Mouse (Mus musculus) heart, postnatal 0 days (tissue): ENCODE data around the gene Dot1l. TPM values are rescaled to one million over a fixed set of nuclear protein-coding genes. Genes with fewer than 3 reads are reported as not detected.

Experiments
- ATAC-seq: fragments of 200-750 bp; cut with Nextera tagmentation; 2 replicates; pipeline ENCODE4 v1.8.0; 2017; ENCODE audit warnings: low read depth, moderate number of reproducible peaks, moderate library complexity; ENCODE audit not compliant: insufficient read depth
- DNase-seq: peaks from one replicate; pipeline ENCODE4 v3.0.0-alpha.2; 2016; ENCODE audit warnings: low spot score
- H3K27ac ChIP-seq: fragments of 300-500 bp; sonication (generic); 2 replicates; pipeline ENCODE4 v1.5.1; 2014; ENCODE audit warnings: low read depth, mild to moderate bottlenecking
- H3K27me3 ChIP-seq: fragments of 300-500 bp; sonication (generic); 2 replicates; pipeline ENCODE4 v1.6.1; 2014; ENCODE audit warnings: low read length, mixed read lengths; ENCODE audit not compliant: control insufficient read depth, insufficient read depth
- H3K36me3 ChIP-seq: fragments of 300-500 bp; sonication (generic); replicated peaks from 2 replicates; pipeline ENCODE4 v1.6.1; 2014; ENCODE audit warnings: low read length, mixed read lengths; ENCODE audit not compliant: control insufficient read depth, insufficient read depth
- H3K4me1 ChIP-seq: fragments of 300-500 bp; sonication (generic); 2 replicates; pipeline ENCODE4 v1.6.1; 2014; ENCODE audit warnings: antibody characterized with exemption; ENCODE audit not compliant: control insufficient read depth, insufficient read depth
- H3K4me2 ChIP-seq: fragments of 300-500 bp; sonication (generic); 2 replicates; pipeline ENCODE4 v1.6.1; 2014; ENCODE audit warnings: low read depth, mild to moderate bottlenecking, low read length, moderate library complexity
- H3K4me3 ChIP-seq: fragments of 300-500 bp; sonication (generic); 2 replicates; pipeline ENCODE4 v1.5.1; 2014; ENCODE audit warnings: low read depth, low read length
- H3K9ac ChIP-seq: fragments of 300-500 bp; sonication (generic); replicated peaks from 2 replicates; pipeline ENCODE4 v1.6.1; 2014; ENCODE audit warnings: low read depth, low read length, mixed read lengths
- H3K9me3 ChIP-seq: fragments of 300-500 bp; sonication (generic); replicated peaks from 2 replicates; pipeline ENCODE4 v1.6.1; 2016; ENCODE audit warnings: low read length; ENCODE audit not compliant: control insufficient read depth
- CTCF ChIP-seq: IDR thresholded peaks from 2 replicates; pipeline ENCODE4 v1.5.1; 2016; ENCODE audit warnings: antibody characterized with exemption, control low read depth, low read depth
- EP300 ChIP-seq: IDR thresholded peaks from 2 replicates; pipeline ENCODE4 v1.6.1; 2016; ENCODE audit warnings: antibody characterized with exemption, low read depth
- WGBS: fragments of 180-500 bp; shearing (Covaris S2); extraction: QIAGEN DNeasy Blood & Tissue Kit; methylation state at CpG from one replicate; pipeline ENCODE4 v1.1.7; 2014; 5-methylcytosine and 5-hydroxymethylcytosine counted together
- polyA plus RNA-seq: library from polyadenylated mRNA; unstranded; fragments of >200 nt; fragmentation: Nextera tagmentation; extraction: Ambion mirVana; gene quantifications from 2 replicates; pipeline ENCODE4 v1.2.1, GENCODE M21; 2015
- total RNA-seq: library from RNA; depleted of rRNA; stranded (reverse); fragments of >200 nt; gene quantifications from 2 replicates; pipeline ENCODE4 v1.2.3, GENCODE M21; 2014; ENCODE audit warnings: low replicate concordance

The Dot1l gene
- total and polyA plus RNA-seq, 2 experiments from 2014 or later: 14.0 to 19.4 TPM

- Histone ChIP-seq H3K27me3 (peaks cover 36% of the 10 kb centered on the region), H3K4me2 (no peak overlapping the region), H3K4me1 (peaks cover 17% of the 10 kb centered on the region; the same call in 1 of the 2 replicates), H3K9me3 (no peaks in the 10 kb centered on the region), H3K27ac (peak overlapping the region; percentile 56), H3K36me3 (no peaks in the 10 kb centered on the region), H3K4me3 (no peak overlapping the region), H3K9ac (no peak overlapping the region)
- TF ChIP-seq CTCF (no peak), EP300 (no peak)
- peak; percentile 61 for DNase-seq
- peak; percentile 73 for ATAC-seq
- WGBS: 11% methylated on average over 2 of the region's 2 CpGs
Observed at GRCm38 (mm10) chr10:80837827-80838226, 82.8 kb downstream of the Dot1l start.

GRCm38 (mm10) chr10:80838346-80838912 lies 83.4 kb downstream of the Dot1l start:
- no peaks in the 10 kb centered on the region for H3K9me3 ChIP-seq
- no peak overlapping the region for H3K9ac ChIP-seq
- H3K4me3 ChIP-seq: no peak overlapping the region
- H3K27me3 ChIP-seq: peaks cover 38% of the 10 kb centered on the region
- peak overlapping the region; percentile 56 for H3K27ac ChIP-seq
- DNase-seq (no peak), ATAC-seq (peak; percentile 1; the same call in 1 of the 2 replicates)
- no peak overlapping the region for H3K4me2 ChIP-seq
- no peaks in the 10 kb centered on the region for H3K36me3 ChIP-seq
- 58% methylated on average over 2 of the region's 2 CpGs for WGBS
- no peak for TF ChIP-seq EP300
- TF ChIP-seq CTCF: no peak
- H3K4me1 ChIP-seq: peaks cover 17% of the 10 kb centered on the region; the same call in 1 of the 2 replicates

- Histone ChIP-seq H3K27me3 (peaks cover 37% of the 10 kb centered on the region), H3K4me3 (no peak overlapping the region), H3K4me1 (peaks cover 26% of the 10 kb centered on the region; the same call in 1 of the 2 replicates), H3K9me3 (no peaks in the 10 kb centered on the region), H3K4me2 (no peak overlapping the region), H3K36me3 (no peaks in the 10 kb centered on the region), H3K27ac (no peak overlapping the region), H3K9ac (no peak overlapping the region)
- DNase-seq: no peak
- ATAC-seq: no peak
- WGBS: 63% methylated on average over 6 of the region's 6 CpGs
- no peak for TF ChIP-seq CTCF
- TF ChIP-seq EP300: no peak
Observed at GRCm38 (mm10) chr10:80839848-80840247, 84.8 kb downstream of the Dot1l start.

- Histone ChIP-seq H3K27me3 (peaks cover 30% of the 10 kb centered on the region), H3K9me3 (no peaks in the 10 kb centered on the region), H3K4me1 (peaks cover 26% of the 10 kb centered on the region; the same call in 1 of the 2 replicates), H3K4me3 (no peak overlapping the region), H3K4me2 (no peak overlapping the region), H3K9ac (no peak overlapping the region), H3K27ac (no peak overlapping the region), H3K36me3 (no peaks in the 10 kb centered on the region)
- TF ChIP-seq CTCF (no peak), EP300 (no peak)
- ATAC-seq (no peak), DNase-seq (no peak)
- WGBS: 79% methylated on average over 2 of the region's 2 CpGs
Observed at GRCm38 (mm10) chr10:80841685-80842084, 86.7 kb downstream of the Dot1l start.

GRCm38 (mm10) chr10:80842334-80842733 lies 87.3 kb downstream of the Dot1l start:
- no peaks in the 10 kb centered on the region for H3K9me3 ChIP-seq
- H3K27ac ChIP-seq: no peak overlapping the region
- H3K9ac ChIP-seq: no peak overlapping the region
- no peak overlapping the region for H3K4me2 ChIP-seq
- H3K27me3 ChIP-seq: peaks cover 30% of the 10 kb centered on the region
- H3K4me3 ChIP-seq: no peak overlapping the region
- no peak for TF ChIP-seq CTCF
- TF ChIP-seq EP300: no peak
- no peak for ATAC-seq
- H3K36me3 ChIP-seq: no peaks in the 10 kb centered on the region
- 80% methylated on average over 15 of the region's 15 CpGs for WGBS
- DNase-seq: no peak
- H3K4me1 ChIP-seq: peaks cover 19% of the 10 kb centered on the region; the same call in 1 of the 2 replicates
